Mouse (Mus musculus) heart, adult 8-10 months (tissue): Measurements from ENCODE around the gene Cope. TPM values are rescaled to one million over a fixed set of nuclear protein-coding genes. Genes with fewer than 3 reads are reported as not detected.

Experiments used
- DNase-seq: peaks from one replicate; pipeline ENCODE4 v3.0.0; 2022; ENCODE audit warnings: low spot score
- total RNA-seq, 4 experiments: library from RNA; stranded (reverse); gene quantifications; 2 replicates each; pipeline ENCODE4 v1.2.4; 2022

Gene Cope
- total RNA-seq, 4 experiments from 2014 or later, result 148 to 165 (median 161) TPM

DNA sequence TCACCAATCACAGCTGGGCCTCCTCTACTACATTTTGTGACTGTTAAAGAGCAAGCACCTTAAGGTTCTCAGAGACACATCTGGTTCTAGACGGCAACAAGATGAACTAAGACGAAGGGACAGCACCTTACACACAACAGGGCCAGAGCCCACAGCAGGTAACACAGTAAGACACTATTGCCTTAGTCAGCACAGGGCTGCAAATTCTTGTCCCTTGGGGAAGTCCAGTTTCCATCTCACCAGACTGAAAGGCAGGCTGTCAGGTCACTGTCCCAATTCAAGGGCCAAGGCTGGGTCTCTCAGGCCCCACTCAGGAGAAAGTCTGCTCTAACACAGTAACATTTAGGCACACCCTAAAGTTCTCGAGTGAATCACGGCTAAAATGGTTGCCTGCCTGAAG, 45.1 kb downstream of the Cope start:
- no peak for DNase-seq

DNA sequence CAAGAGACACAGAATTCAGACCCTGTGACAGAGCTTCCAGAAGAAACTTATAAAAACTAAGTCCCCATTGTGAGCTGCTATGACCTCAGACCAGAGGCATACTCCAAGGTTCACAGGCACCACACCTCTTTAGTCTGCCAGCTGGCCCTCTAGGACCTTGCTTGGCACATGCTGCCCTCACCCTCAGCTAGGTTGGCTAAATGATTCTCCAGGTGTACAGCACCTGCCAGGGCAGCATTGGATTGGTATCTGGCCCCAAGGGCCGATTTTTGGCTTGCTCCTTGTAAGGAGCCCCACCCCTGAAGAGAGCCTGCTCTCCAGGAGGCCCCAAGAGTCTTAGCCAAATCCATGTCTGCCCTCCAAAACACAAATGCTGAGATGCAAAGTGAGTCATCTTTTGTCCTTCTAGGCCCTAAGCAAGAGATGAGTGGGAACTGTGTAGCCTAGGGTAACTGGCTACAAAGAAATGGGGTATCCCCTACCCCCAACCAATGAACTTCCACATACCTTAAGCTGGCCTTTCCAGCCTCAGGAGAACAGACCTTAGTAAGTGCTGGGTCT, 45.6 kb downstream of the Cope start:
- no peak for DNase-seq

DNA sequence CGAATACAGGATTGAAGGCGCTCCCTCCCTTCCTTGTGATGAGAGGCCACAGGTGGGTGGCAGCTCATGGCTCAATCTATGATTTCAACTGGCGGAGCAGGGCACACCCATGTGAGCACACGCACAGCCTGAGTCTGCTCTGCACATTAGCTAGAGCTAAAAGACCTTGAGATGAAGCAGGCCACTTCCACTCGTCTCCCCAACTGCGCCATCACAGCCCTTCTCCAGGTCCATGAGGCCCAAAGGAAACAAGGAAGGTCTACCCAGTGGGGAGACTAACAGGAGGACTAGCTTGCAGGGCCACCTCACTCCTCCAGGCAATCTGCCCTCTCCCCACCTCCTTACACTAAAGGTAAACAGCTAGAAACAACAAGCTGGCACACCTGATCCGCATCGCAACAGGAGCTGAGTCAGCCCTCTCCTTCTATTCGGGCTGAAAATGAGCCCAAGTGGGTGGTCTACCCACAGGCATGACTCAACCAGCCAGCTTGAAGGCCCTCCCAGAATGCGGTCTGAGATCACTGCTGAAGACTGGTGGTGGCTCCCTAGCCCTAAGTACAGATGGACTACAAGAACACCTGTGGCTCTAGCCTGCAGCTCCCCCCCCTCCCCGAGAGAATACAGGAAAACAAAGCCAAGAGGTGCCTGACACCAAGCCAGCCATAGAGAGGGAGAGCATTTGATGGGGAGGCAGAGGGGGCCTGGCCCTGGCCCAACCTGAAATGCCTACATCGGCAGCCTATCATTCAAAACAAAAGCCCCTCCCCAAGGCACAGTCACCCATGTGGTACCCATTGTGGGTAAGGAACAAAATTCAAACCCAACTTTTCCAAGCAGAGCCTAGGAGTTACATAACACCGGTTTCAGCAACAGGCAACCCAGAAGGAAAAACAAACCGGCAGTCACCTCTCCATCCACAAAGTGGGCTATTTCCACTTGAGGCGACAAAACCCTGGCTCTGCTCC, 49.0 kb downstream of the Cope start:
- no peak for DNase-seq

DNA sequence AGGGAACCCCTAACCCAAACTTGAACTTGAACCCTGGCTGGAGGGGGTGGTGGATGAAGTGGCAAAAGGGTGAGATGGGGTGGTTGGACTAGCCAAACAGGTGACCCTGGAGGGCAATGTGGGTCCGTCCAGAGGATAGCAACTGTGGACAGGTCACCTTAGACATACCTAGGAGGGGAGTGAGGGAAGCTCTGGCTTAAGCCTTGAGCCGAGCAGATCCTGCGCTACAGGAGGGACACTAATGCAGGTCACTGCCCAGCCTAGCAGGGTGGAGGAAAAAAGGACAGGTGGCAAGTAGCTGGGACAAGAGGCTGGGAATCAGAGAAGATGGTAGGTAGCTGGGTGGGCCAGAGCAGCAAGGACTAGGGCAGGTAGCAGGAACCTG, 49.7 kb downstream of the Cope start:
- no peak for DNase-seq

DNA sequence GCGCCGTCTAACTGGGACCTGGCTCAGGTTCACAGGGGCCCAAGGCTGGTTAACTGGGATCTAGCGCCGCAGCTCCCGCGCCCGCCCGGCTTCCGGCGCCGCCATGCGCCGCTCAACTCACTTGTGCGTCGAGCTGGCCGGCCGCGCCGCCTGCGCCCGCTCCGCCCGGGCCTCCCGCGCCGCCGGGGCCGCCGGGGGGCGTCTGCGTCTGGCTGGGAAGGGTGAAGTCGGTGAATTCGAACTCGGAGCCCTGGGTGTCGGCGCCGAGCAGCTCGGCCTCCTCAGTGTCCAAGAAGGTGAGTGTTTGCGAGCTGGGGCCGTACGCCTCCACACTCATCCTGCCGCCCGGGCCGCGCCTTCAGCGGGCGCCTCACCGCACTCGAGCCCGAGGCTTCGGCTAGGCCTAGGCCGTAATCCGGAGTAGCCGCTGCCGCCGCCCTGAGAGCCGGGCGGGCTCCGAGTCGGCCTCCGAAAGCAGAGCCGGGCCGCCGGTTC, 50.4 kb downstream of the Cope start:
- no peak for DNase-seq

DNA sequence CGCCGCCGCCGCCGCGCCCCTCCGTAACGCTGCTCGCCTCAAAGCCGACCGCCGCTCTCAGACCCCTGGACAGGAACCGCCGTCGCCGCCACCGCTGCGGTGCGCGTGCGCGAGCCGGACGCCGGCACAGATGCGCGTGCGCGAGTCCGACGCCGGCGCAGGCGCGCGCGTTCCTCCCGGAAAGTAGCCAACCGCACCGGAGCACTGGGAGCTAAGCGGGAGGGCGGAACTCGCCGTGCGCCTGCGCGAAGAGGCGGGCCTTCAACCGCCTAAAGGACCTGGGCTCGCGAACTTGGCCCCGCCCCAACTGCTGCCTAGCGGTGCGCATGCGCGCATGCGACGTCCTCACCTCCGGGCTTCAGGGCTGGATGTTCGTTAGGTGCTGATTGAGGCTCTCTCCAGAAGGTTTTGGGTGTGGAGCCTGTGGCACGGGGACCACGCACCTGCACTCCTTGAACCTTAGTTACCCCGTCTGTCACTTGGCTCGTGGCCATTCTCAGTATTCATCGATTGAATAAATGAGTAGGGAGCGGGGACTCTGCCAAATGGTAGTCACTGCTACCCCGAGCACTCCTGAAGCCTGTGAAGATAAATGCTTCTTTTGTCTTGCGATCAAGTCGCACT, 51.0 kb downstream of the Cope start, which contains the start of gene Upf1:
TSS of gene Upf1 (minus strand) at position 85 of the 624 bp plus-strand sequence.
- peak; percentile 98 for DNase-seq

DNA sequence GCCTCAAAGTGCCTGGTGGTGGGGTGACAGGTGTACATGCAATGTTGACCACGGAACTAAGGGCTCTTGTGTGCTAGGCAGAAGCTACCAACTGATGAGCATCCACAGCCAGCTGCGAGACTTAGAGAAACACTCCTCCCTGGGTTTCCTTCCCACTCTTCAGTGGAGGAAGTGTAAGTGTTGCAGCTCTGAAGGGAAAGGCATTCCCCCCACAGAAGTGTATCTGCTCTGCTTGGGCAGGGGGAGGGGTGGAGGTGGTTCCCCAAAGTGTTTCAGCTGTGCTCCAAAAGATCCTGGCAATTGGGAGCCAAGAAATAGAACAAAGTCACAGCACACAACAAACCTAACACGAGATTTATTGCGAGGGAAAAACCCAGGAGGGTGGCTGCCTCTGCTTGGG, 51.7 kb downstream of the Cope start:
- DNase-seq, result no peak

DNA sequence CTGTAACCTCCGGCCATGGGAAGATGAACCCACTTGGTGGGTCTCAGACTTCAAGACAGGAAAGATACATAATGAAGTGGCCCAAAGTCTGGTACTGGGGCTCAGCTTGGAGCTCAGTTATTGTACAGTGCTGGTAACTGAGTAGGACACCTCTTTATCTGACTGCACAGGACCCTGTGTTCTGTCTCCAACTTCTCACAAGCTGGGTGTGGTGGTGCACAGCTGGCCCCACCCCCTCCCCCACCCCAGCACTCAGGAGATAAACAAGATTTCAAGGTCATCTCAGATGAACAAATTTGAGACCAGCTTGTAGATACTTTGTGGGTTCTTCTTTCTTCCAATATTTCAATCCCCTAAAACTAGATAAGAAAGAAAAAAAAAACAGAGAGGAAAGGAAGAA, 53.8 kb downstream of the Cope start:
- DNase-seq, result no peak

DNA sequence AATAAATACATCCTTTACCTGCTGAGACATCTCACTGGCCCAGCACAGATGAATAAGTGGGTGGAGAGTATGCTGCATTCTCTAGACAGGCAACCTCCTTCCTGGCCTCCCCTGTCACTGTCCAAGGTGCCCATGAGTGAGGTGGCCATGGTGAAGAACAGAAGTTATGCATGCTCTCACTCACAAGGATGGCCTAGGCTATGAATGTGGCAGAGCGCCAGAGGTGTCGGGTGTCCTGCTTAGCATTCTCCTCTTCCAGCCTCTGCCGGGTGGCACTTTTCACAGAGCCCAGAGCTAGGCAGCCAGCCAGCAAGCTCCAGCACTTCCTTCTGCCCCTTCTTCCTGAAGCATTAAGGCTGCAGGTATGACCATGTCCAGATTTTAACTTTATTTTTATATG, 57.1 kb downstream of the Cope start:
- DNase-seq, result no peak

DNA sequence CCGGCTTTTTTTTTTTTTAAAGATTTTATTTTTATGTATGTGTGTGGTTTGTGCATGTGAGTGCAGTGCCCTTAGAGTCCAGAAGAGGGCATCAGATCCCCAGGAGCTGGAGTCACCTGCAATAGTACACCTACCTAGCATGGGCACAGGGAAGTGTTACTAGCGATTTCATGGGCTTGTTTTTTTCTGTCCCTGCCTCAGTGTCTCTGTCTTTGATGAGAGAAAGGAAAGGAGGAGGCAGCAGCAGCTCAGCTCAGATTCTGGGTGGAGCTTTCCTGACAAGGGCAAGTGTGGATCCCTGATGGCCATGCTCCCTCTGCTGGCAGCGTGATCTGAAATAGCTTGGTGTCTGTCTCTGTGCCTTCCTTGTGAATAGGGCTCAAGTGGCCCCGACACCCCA, 58.5 kb downstream of the Cope start:
- DNase-seq, result no peak

DNA sequence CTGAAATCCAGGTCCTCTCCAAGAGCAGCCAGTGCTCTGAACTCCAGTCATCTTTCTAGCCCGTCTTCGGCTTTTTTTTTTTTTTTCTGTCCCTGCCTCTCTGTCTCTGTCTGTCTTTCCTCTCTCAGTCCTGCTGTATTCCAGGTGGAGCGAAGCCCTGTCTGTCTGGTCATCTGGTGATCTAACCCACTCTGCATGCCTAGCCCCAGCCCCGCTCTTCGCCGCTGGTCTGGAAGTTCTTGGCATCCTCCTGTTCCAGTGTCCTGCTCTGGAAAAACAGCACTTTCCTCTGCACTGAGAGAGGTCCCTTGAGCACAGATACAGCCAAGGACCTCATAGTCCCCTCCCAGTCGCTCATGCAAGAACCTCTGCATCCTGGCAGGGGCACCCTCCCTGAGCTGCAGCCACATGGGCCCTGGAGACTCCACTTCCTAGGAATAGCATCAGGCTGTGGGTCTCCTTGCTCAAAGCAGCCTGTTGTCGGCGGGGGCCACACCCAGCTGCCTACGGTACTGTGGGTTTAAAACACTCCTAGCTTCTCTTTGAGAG, 59.2 kb downstream of the Cope start:
- DNase-seq, result no peak

Other genes starting within 250 kb of the Cope start
- gene Tm6sf2, start 229.6 kb upstream of the Cope start, total RNA-seq, result under 1 TPM; 0.44 to 0.90 (median 0.72) TPM
- gene Hapln4, start 219.1 kb upstream of the Cope start, total RNA-seq, result under 1 TPM in 1 of 4 experiments, not detected in 3; 0.06 TPM
- under 1 TPM in 1 of 4 experiments, not detected in 3; 0.13 TPM for gene Ncan, start 181.6 kb upstream of the Cope start, total RNA-seq
- 1 to 10 TPM; 7.5 to 8.9 (median 8.4) TPM for gene Nr2c2ap, start 171.2 kb upstream of the Cope start, total RNA-seq
- gene Rfxank, start 163.4 kb upstream of the Cope start, total RNA-seq, result 10 to 100 TPM; 16.7 to 22.7 (median 18.8) TPM
- gene Borcs8, start 163.0 kb upstream of the Cope start, total RNA-seq, result 10 to 100 TPM; 17.9 to 23.3 (median 23.2) TPM
- under 1 TPM in 3 of 4 experiments, not detected in 1; 0.25 to 0.78 (median 0.29) TPM for gene Mef2b, start 162.8 kb upstream of the Cope start, total RNA-seq
- 100 to 1,000 TPM in 3 of 4 experiments, 10 to 100 TPM in 1; 93.6 to 114 (median 106) TPM for gene Tmem161a, start 130.2 kb upstream of the Cope start, total RNA-seq
- gene Slc25a42, start 90.2 kb upstream of the Cope start, total RNA-seq, result 10 to 100 TPM; 43.7 to 67.9 (median 57.0) TPM
- gene Sugp2, start 68.3 kb upstream of the Cope start, total RNA-seq, result 10 to 100 TPM; 39.4 to 47.4 (median 41.7) TPM
- gene Armc6, start 68.1 kb upstream of the Cope start, total RNA-seq, result 1 to 10 TPM; 6.8 to 9.0 (median 7.4) TPM
- 1 to 10 TPM; 7.8 to 9.1 (median 8.0) TPM for gene Homer3, start 19.7 kb upstream of the Cope start, total RNA-seq
- 10 to 100 TPM; 26.0 to 34.5 (median 31.9) TPM for gene Ddx49, start within 50 bp of the Cope start, total RNA-seq
- under 1 TPM; 0.14 to 0.53 (median 0.38) TPM for gene Cers1, start 13.3 kb downstream of the Cope start, total RNA-seq
- gene Gdf1, start 27.3 kb downstream of the Cope start, total RNA-seq, result under 1 TPM in 3 of 4 experiments, not detected in 1; 0.23 to 0.85 (median 0.41) TPM
- 10 to 100 TPM; 46.7 to 48.8 (median 47.5) TPM for gene Upf1, start 50.8 kb downstream of the Cope start, total RNA-seq
- gene Comp, start 71.0 kb downstream of the Cope start, total RNA-seq, result 1 to 10 TPM; 4.7 to 7.7 (median 6.2) TPM
- gene Crtc1, start 137.1 kb downstream of the Cope start, total RNA-seq, result 1 to 10 TPM; 7.5 to 9.8 (median 7.6) TPM
- gene Klhl26, start 174.4 kb downstream of the Cope start, total RNA-seq, result 1 to 10 TPM; 8.1 to 9.3 (median 8.4) TPM
- not detected for gene Tmem59l, start 184.8 kb downstream of the Cope start, total RNA-seq
- gene Crlf1, start 190.6 kb downstream of the Cope start, total RNA-seq, result under 1 TPM in 2 of 4 experiments, not detected in 2; 0.57 to 0.97 TPM
- 100 to 1,000 TPM; 118 to 133 (median 124) TPM for gene Rex1bd, start 204.2 kb downstream of the Cope start, total RNA-seq
- gene Uba52, start 208.3 kb downstream of the Cope start, total RNA-seq, result 1,000 to 10,000 TPM; 1,436 to 1,703 (median 1,558) TPM
- gene Fkbp8, start 225.2 kb downstream of the Cope start, total RNA-seq, result 100 to 1,000 TPM; 135 to 145 (median 137) TPM
- 100 to 1,000 TPM in 3 of 4 experiments, 10 to 100 TPM in 1; 97.9 to 114 (median 103) TPM for gene Kxd1, start 225.4 kb downstream of the Cope start, total RNA-seq
- gene Ell, start 236.9 kb downstream of the Cope start, total RNA-seq, result 10 to 100 TPM in 3 of 4 experiments, 1 to 10 TPM in 1; 9.3 to 12.4 (median 10.6) TPM